Mouse (Mus musculus): ENCODE measurements at regions not wholly inside any gene's neighbourhood (a gene's known extent, or its start where the extent isn't known, plus 50 kb on each side); places are given as distances from the start of the nearest gene placed in this dataset.

DNA sequence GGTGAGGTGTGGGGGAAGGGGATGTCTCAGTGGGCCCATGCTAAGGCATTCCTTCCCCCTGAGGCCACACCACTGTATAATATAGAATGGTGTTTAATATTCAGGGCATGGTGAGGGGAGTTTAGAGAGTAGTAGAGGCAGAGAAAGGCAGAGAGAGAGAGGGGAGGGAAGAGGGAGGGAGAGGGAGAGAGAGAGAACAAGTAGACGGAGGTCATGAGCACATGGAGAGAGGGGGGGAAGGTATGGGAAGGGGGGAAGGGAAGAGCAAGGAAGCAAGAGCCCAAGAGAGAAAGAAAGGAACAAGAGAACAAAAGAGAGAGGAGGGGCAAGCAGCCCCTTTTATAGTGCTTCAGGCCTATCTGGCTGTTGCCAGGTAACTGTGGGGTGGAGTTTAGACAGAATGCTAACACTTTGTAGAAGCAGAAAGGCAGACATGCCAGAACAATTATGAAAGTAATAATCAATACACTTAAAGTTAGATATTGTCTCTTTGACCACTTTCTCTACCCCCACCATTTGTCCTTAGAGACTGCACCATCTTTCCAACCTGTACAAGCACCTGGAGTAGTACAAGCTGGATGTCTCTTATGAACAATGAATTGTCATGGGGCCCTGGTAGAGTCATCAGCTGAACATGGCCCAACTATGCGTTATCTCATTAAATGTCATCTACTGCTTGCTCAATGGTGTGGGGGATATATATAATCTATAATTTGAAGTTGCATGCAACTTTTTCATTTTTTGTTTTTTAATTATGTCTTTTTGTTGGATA lies 422.6 kb downstream of the Nbas start:
- no peak for DNase-seq (ENCODE audit: extremely low read depth, low read depth, low spot score)

DNA sequence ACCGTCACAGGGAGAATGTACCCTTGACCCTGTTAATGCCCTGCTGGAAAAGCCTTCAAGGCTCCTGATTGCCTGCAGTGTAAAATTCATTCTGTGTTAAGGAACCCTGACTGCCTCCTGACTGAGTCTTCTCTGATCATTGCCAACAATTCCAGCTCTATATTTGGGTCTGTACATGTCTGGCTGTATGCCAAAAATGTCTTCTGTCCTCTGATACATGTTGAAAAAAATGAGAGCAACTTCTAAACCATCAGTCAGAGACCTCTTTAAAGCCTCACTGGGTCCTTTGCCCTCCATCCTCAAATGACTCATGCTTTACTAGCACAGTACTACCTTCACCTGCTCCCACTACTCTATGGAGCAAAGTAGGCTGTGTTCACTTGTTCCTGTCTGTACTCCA lies 408.3 kb downstream of the Nbas start:
- DNase-seq (ENCODE audit: extremely low read depth, low read depth, low spot score): no peak

DNA sequence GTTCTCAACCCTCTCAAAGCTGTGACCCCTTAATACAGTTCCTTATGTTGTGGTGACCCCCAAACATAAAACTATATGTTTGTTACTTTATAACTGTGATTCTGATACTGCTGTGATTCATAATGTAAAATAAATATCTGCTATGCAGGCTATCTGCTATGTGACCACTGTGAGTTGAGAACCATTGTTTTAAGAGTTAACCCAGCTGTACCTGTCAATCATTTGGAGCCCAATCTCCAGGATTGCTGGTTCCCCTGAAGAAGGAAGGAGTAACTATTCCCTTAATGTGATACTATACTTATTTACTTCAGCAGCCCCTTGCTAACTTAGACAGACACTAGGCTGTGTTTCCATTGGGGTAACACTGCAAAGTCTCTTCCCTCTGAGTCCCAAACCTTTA lies 400.5 kb downstream of the Nbas start:
- DNase-seq (ENCODE audit: extremely low read depth, low read depth, low spot score): no peak

DNA sequence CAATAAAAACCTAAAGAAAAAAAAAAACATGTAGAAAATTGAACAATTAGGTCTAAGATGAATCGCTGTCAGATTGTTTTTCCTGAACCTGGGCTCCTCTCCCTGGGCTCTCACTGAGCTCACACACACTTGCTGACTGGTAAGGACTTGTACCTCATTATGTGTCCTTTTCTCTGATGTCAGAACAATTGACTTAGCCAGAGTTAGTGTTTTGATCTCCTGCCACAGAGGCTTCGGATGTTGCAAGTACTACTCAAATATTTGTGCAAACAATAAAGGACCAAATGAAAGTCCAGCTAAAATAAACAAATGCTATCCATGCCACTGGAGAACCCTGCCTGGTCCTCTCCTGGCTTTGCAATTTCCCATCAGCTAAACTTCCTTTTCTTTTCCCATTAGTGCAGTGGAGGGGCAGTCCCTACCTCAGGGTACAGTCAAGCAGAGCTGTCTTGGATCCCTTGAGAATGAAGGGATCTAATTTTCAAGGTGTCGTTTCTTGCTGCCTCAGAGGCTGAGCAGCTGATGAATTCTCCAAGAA lies 399.6 kb downstream of the Nbas start:
- DNase-seq (ENCODE audit: extremely low read depth, low read depth, low spot score): no peak

DNA sequence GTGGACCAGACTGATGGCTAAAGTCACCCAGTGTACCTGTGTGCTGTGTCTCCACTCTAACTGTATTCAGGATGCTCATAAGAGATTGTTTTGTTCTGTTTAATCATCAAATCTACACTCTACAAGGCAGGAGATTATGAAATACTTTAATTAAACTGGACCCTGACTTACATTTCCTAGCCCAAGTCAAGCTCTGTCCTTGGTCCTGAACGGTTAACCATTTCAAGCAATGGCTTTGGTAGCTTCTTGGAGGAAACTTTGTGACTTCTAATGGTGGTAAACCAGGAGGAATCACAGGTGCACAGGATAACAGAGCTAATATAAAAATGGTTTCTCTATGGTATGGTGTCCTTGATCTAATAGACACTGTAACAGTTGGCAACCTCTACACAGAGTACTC lies 370.4 kb downstream of the Nbas start:
- no peak for DNase-seq (ENCODE audit: extremely low read depth, low read depth, low spot score)
